Mouse (Mus musculus): Measurements from ENCODE around the gene Abhd2. TPM values are rescaled to one million over a fixed set of nuclear protein-coding genes. Genes with fewer than 3 reads are reported as not detected.
A peak's percentile ranks its signal among the peaks of the same experiment; 100 is the strongest.

Gene Abhd2
- total RNA-seq (2021), result 100 to 1,000 TPM in 1 of 2 experiments, 10 to 100 TPM in 1; 93.4 to 101 TPM
- long read RNA-seq, full-length matches to known transcripts, result 3 of 6 reads
- long read RNA-seq, partial matches to known transcripts, result 0 of 6 reads
- long read RNA-seq, other reads (novel, unspliced or antisense), result 3 of 6 reads

- peak; percentile 100 for DNase-seq (ENCODE audit: low spot score in 2 of 2)
Observed at GRCm38 (mm10) chr7:79272789-79273718, at the start of gene Abhd2. TSS of gene Abhd2 (plus strand) at chr7:79273199.

- no peak for DNase-seq (ENCODE audit: low spot score in 2 of 2)
Observed at GRCm38 (mm10) chr7:79225477-79225876, 47.5 kb upstream of the Abhd2 start.

GRCm38 (mm10) chr7:79226172-79226571 is 46.8 kb upstream of the Abhd2 start:
- no peak for DNase-seq (ENCODE audit: low spot score in 2 of 2)

GRCm38 (mm10) chr7:79226834-79227486 is 46.0 kb upstream of the Abhd2 start:
- no peak for DNase-seq (ENCODE audit: low spot score in 2 of 2)

- peak; percentile 86 to 88 for DNase-seq (ENCODE audit: low spot score in 2 of 2)
Observed at GRCm38 (mm10) chr7:79228471-79228870, 44.5 kb upstream of the Abhd2 start.

GRCm38 (mm10) chr7:79231577-79231976 is 41.4 kb upstream of the Abhd2 start:
- no peak for DNase-seq (ENCODE audit: low spot score in 2 of 2)

GRCm38 (mm10) chr7:79232048-79232447 is 41.0 kb upstream of the Abhd2 start:
- DNase-seq (ENCODE audit: low spot score in 2 of 2), result no peak

GRCm38 (mm10) chr7:79238741-79239140 is 34.3 kb upstream of the Abhd2 start:
- DNase-seq (ENCODE audit: low spot score in 2 of 2), result peak in 1 of 2 experiments; percentile 37

- DNase-seq (ENCODE audit: low spot score in 2 of 2), result no peak
Observed at GRCm38 (mm10) chr7:79241931-79242625, 30.9 kb upstream of the Abhd2 start.

- DNase-seq (ENCODE audit: low spot score in 2 of 2), result no peak
Observed at GRCm38 (mm10) chr7:79243236-79243635, 29.8 kb upstream of the Abhd2 start.

- peak; percentile 83 to 85 for DNase-seq (ENCODE audit: low spot score in 2 of 2)
Observed at GRCm38 (mm10) chr7:79246039-79246670, 26.8 kb upstream of the Abhd2 start.

- DNase-seq (ENCODE audit: low spot score in 2 of 2), result no peak
Observed at GRCm38 (mm10) chr7:79247408-79247807, 25.6 kb upstream of the Abhd2 start.

GRCm38 (mm10) chr7:79247881-79248389 is 25.1 kb upstream of the Abhd2 start:
- DNase-seq (ENCODE audit: low spot score in 2 of 2), result no peak

- DNase-seq (ENCODE audit: low spot score in 2 of 2), result no peak
Observed at GRCm38 (mm10) chr7:79249581-79249980, 23.4 kb upstream of the Abhd2 start.

- no peak for DNase-seq (ENCODE audit: low spot score in 2 of 2)
Observed at GRCm38 (mm10) chr7:79254248-79254888, 18.6 kb upstream of the Abhd2 start.

- DNase-seq (ENCODE audit: low spot score in 2 of 2), result no peak
Observed at GRCm38 (mm10) chr7:79255350-79255749, 17.6 kb upstream of the Abhd2 start.

GRCm38 (mm10) chr7:79255752-79256151 is 17.2 kb upstream of the Abhd2 start:
- DNase-seq (ENCODE audit: low spot score in 2 of 2), result no peak

GRCm38 (mm10) chr7:79256716-79257115 is 16.3 kb upstream of the Abhd2 start:
- no peak for DNase-seq (ENCODE audit: low spot score in 2 of 2)

GRCm38 (mm10) chr7:79258981-79259542 is 13.9 kb upstream of the Abhd2 start:
- no peak for DNase-seq (ENCODE audit: low spot score in 2 of 2)

- no peak for DNase-seq (ENCODE audit: low spot score in 2 of 2)
Observed at GRCm38 (mm10) chr7:79262478-79262877, 10.5 kb upstream of the Abhd2 start.
